Mouse (Mus musculus): ENCODE data around the gene Josd1. TPM values are rescaled to one million over a fixed set of nuclear protein-coding genes. Genes with fewer than 3 reads are reported as not detected.

Josd1 gene
- polyA plus RNA-seq, 1 experiment from 2014 or later: 20.6 TPM

- peak; percentile 98 for ATAC-seq
- peak within 1 kb of the TSS; percentile 91 for H3K27ac ChIP-seq
- peak within 1 kb of the TSS; percentile 91 for H3K9ac ChIP-seq (replicated peaks)
- 0% methylated on average over 45 of the region's 45 CpGs for WGBS
- no peaks in the 10 kb centered on the region for H3K9me3 ChIP-seq
- no peaks in the 10 kb centered on the region for H3K27me3 ChIP-seq
- H3K4me1 ChIP-seq (replicated peaks): peaks cover 59% of the 10 kb centered on the region
- peak within 1 kb of the TSS; percentile 90 for H3K4me3 ChIP-seq (replicated peaks)
- H3K36me3 ChIP-seq: peaks cover 10% of the 10 kb centered on the region
- H3K4me2 ChIP-seq (replicated peaks): peak within 1 kb of the TSS; percentile 99
Observed at GRCm38 (mm10) chr15:79690426-79691022, 2.8 kb upstream of the Josd1 start, which contains the start of gene Gtpbp1. TSS of gene Gtpbp1 (plus strand) at chr15:79690845.

- Histone ChIP-seq H3K27me3 (no peaks in the 10 kb centered on the region), H3K9ac (replicated peaks) (no peak overlapping the region), H3K4me1 (replicated peaks) (peaks cover 66% of the 10 kb centered on the region), H3K9me3 (no peaks in the 10 kb centered on the region), H3K4me3 (replicated peaks) (peak overlapping the region; percentile 90), H3K4me2 (replicated peaks) (peak overlapping the region; percentile 62), H3K27ac (peak overlapping the region; percentile 66), H3K36me3 (peaks cover 8% of the 10 kb centered on the region)
- WGBS: 16% methylated on average over 24 of the region's 24 CpGs
- ATAC-seq: no peak
Observed at GRCm38 (mm10) chr15:79689662-79690425, 2.1 kb upstream of the Josd1 start.

GRCm38 (mm10) chr15:79688268-79688956 is 693 bp upstream of the Josd1 start:
- no peaks in the 10 kb centered on the region for H3K9me3 ChIP-seq
- peak overlapping the region; percentile 88 for H3K4me2 ChIP-seq (replicated peaks)
- no peaks in the 10 kb centered on the region for H3K36me3 ChIP-seq
- peaks cover 70% of the 10 kb centered on the region for H3K4me1 ChIP-seq (replicated peaks)
- ATAC-seq: no peak
- peak overlapping the region; percentile 95 for H3K27ac ChIP-seq
- H3K9ac ChIP-seq (replicated peaks): peak overlapping the region; percentile 96
- peak overlapping the region; percentile 94 for H3K4me3 ChIP-seq (replicated peaks)
- no peaks in the 10 kb centered on the region for H3K27me3 ChIP-seq
- 4% methylated on average over 8 of the region's 8 CpGs for WGBS

GRCm38 (mm10) chr15:79687175-79687574 is 544 bp downstream of the Josd1 start:
- Histone ChIP-seq H3K4me1 (replicated peaks) (peaks cover 70% of the 10 kb centered on the region), H3K27me3 (no peaks in the 10 kb centered on the region), H3K4me3 (replicated peaks) (peak overlapping the region; percentile 94), H3K9ac (replicated peaks) (peak overlapping the region; percentile 96), H3K4me2 (replicated peaks) (peak overlapping the region; percentile 88), H3K27ac (peak overlapping the region; percentile 95), H3K9me3 (no peaks in the 10 kb centered on the region), H3K36me3 (no peaks in the 10 kb centered on the region)
- ATAC-seq: no peak
- under 1% methylated on average over 27 of the region's 33 CpGs for WGBS

DNA sequence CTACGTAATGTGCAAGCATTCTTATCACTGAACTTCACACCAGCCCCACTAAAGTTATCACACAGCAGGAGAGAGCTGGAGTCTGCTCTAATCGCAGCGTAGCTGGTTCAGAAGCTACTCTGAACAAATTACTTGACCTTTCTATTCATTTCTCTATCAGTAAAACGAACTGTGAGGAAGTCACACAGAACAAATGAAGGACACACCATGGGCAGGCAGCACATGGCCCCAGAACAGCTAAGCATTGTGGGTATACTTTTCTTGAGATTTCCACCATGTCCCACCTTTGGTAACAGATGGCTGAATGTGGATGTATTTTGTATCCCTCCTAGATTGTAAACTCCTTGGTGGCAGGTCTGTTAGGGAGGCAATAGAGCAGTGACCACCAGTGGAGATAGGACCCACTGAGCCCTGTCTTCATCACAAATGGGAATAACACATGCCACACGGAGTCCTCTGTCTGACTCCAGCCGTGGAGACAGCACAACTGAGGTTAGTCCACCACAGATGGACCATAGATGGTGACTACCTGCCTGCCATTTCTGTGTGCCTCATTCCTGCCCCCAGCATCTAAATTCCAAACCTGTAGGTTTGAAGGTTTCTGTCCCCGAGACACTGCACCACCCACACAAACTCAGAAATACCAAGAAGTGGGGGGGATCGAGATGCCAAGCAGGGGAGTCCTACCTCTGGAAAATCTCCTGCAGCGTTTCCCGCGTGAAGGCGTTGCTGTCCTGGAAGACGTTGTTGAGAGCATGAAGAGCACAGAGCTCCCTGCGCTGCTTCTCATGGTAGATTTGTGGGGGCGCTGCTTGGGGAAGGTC is 1.5 kb downstream of the Josd1 start:
- Histone ChIP-seq H3K4me2 (replicated peaks) (peak overlapping the region; percentile 88), H3K4me3 (replicated peaks) (peak overlapping the region; percentile 94), H3K36me3 (no peaks in the 10 kb centered on the region), H3K4me1 (replicated peaks) (peaks cover 65% of the 10 kb centered on the region), H3K27me3 (no peaks in the 10 kb centered on the region), H3K9ac (replicated peaks) (peak overlapping the region; percentile 96), H3K27ac (no peak overlapping the region), H3K9me3 (no peaks in the 10 kb centered on the region)
- ATAC-seq: no peak
- WGBS: 18% methylated on average over 15 of the region's 15 CpGs

GRCm38 (mm10) chr15:79685141-79685641 is 2.5 kb downstream of the Josd1 start:
- no peak overlapping the region for H3K27ac ChIP-seq
- H3K4me2 ChIP-seq (replicated peaks): peak overlapping the region; percentile 88
- no peak for ATAC-seq
- peaks cover 69% of the 10 kb centered on the region for H3K4me1 ChIP-seq (replicated peaks)
- peak overlapping the region; percentile 96 for H3K9ac ChIP-seq (replicated peaks)
- WGBS: 59% methylated on average over 6 of the region's 6 CpGs
- no peaks in the 10 kb centered on the region for H3K36me3 ChIP-seq
- H3K27me3 ChIP-seq: no peaks in the 10 kb centered on the region
- H3K9me3 ChIP-seq: no peaks in the 10 kb centered on the region
- peak overlapping the region; percentile 94 for H3K4me3 ChIP-seq (replicated peaks)

DNA sequence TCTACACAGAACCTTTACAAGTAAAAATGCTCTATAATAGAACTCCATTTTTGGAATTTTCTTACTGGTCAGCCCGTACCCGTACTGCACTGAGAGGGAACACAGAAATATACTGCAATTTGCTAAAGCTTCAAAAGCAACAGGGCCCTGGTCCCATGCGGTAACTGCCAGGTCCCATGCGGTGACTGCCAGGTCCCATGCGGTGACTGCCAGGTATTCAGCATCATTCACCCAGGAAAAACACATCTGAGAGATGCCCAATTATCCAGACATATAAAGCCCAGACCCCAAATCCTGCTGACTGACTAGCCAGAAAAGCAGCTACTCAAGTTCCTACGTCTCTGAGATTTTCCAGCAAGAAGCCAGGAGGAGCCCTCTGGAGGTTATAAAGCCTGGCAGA is 3.1 kb downstream of the Josd1 start:
- Histone ChIP-seq H3K27ac (no peak overlapping the region), H3K9me3 (no peaks in the 10 kb centered on the region), H3K27me3 (no peaks in the 10 kb centered on the region), H3K36me3 (no peaks in the 10 kb centered on the region; the same call in 1 of the 2 replicates), H3K4me2 (replicated peaks) (peak overlapping the region; percentile 88), H3K9ac (replicated peaks) (peak overlapping the region; percentile 96), H3K4me3 (replicated peaks) (peak overlapping the region; percentile 94), H3K4me1 (replicated peaks) (peaks cover 65% of the 10 kb centered on the region)
- ATAC-seq: no peak
- WGBS: 84% methylated on average over 6 of the region's 6 CpGs

- no peak for ATAC-seq
- Histone ChIP-seq H3K4me2 (replicated peaks) (peak overlapping the region; percentile 88), H3K36me3 (no peaks in the 10 kb centered on the region; the same call in 1 of the 2 replicates), H3K9ac (replicated peaks) (peak overlapping the region; percentile 96), H3K9me3 (no peaks in the 10 kb centered on the region), H3K4me1 (replicated peaks) (peaks cover 62% of the 10 kb centered on the region), H3K27me3 (no peaks in the 10 kb centered on the region), H3K27ac (no peak overlapping the region), H3K4me3 (replicated peaks) (peak overlapping the region; percentile 94)
- 80% methylated on average over 19 of the region's 19 CpGs for WGBS
Observed at GRCm38 (mm10) chr15:79683707-79684465, 3.8 kb downstream of the Josd1 start.

DNA sequence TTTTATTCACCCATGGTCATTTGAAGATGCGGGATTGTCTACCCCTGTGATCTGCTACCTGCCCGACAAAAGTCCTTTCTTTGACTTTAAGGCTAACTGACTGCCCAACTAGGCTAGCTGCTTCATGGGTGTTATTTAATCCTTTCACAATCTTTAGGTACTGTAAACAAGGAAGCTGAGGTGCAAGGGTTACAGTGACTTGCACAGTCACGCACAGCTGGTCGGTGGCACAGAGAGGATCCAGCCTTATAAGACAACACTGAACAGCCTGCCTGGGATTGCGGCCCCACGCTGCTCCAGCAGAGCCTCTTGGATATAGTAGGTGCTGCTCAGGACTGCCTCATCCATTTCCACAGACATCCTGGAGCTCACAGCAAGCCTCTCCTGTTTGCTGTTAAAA is 4.6 kb downstream of the Josd1 start:
- H3K27ac ChIP-seq: no peak overlapping the region
- no peaks in the 10 kb centered on the region for H3K27me3 ChIP-seq
- WGBS: 90% methylated on average over 6 of the region's 6 CpGs
- ATAC-seq: no peak
- H3K36me3 ChIP-seq: no peaks in the 10 kb centered on the region; the same call in 1 of the 2 replicates
- no peak overlapping the region for H3K4me3 ChIP-seq (replicated peaks)
- peak overlapping the region; percentile 96; the same call in 1 of the 2 replicates for H3K9ac ChIP-seq (replicated peaks)
- no peaks in the 10 kb centered on the region for H3K9me3 ChIP-seq
- peaks cover 57% of the 10 kb centered on the region for H3K4me1 ChIP-seq (replicated peaks)
- H3K4me2 ChIP-seq (replicated peaks): peak overlapping the region; percentile 88; the same call in 1 of the 2 replicates

DNA sequence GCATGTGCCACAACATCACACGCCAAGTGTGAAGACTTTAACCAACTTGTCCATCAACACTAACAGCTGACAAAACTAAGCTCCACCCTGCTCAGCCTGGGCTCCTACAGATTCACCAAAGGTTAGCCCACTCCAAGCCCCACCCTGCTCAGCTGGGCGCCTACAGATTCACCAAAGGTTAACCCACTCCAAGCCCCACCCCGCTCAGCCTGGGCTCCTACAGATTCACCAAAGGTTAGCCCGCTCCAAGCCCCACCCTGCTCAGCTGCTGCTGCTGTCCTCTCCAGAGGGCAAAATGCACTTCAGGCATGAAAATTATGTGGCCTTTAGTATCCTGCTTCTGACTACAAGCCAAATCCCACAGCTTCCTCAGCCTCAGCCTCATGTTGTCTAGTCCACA is 5.7 kb downstream of the Josd1 start:
- Histone ChIP-seq H3K4me1 (replicated peaks) (peaks cover 56% of the 10 kb centered on the region), H3K9me3 (no peaks in the 10 kb centered on the region), H3K27ac (no peak overlapping the region), H3K4me3 (replicated peaks) (no peak overlapping the region), H3K4me2 (replicated peaks) (no peak overlapping the region), H3K9ac (replicated peaks) (no peak overlapping the region), H3K36me3 (peaks cover 2% of the 10 kb centered on the region; the same call in 1 of the 2 replicates), H3K27me3 (no peaks in the 10 kb centered on the region)
- WGBS: 93% methylated on average over 4 of the region's 4 CpGs
- no peak for ATAC-seq

GRCm38 (mm10) chr15:79677936-79678335 is 9.8 kb downstream of the Josd1 start:
- no peaks in the 10 kb centered on the region for H3K27me3 ChIP-seq
- 88% methylated on average over 2 of the region's 2 CpGs for WGBS
- ATAC-seq: no peak

More at GRCm38 (mm10) chr15:79677936-79678335, 9.8 kb downstream of the Josd1 start:
- peaks cover 17% of the 10 kb centered on the region for H3K4me1 ChIP-seq (replicated peaks)
- H3K9ac ChIP-seq (replicated peaks): no peak overlapping the region
- no peak overlapping the region for H3K4me2 ChIP-seq (replicated peaks)
- H3K4me3 ChIP-seq (replicated peaks): no peak overlapping the region
- H3K36me3 ChIP-seq: peaks cover 42% of the 10 kb centered on the region
- H3K27ac ChIP-seq: no peak overlapping the region
- no peaks in the 10 kb centered on the region for H3K9me3 ChIP-seq

Data from midbrain, embryonic 13.5 days (tissue).